Mouse (Mus musculus): ENCODE data around the gene Wdr25. TPM values are rescaled to one million over a fixed set of nuclear protein-coding genes. Genes with fewer than 3 reads are reported as not detected.

Gene Wdr25
- total RNA-seq, 1 experiment from 2014 or later, result 3.0 TPM

DNA sequence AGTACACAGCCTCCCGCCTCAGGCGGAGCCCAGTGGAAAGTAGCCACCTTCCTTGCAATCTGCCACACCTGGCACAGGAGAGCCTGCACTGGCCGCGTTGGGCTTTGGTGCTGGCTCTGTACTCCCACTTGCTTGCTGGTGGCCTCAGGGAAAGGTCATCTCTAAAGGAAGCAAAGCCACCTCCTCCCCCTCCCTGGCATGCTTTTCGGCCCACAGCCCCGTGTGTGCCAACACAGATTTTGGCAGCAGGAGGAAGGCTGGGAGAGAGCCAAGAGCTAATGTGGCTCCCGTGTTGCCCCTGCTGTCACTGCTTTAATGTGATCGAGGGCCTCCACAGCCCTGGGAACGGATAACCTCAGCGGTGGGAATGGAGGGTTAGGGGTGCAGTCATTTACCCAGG is 66.8 kb downstream of the Wdr25 start:
- ATAC-seq (replicated peaks; ENCODE audit: insufficient number of reproducible peaks, low FRiP score, low TSS enrichment, poor library complexity, severe bottlenecking), result no peak

DNA sequence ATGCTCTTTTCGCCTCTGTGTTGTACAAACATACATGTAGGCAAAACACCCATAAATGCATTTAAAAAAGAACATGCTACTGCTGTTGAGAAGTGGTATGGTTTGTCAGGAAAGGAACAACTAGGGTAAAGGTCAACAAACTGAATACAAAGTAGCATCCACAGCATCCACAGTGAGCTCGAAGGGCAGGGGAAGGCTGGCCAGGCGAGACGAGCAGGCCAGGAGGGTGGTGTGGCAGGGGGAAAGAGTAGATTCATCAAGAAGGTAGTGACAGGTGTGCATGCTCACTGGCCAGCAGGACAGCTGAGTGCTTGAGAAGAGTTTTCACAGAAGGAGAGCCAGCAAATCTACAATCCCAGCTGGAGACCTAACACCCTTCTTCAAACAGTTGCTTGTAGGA is 74.2 kb downstream of the Wdr25 start:
- ATAC-seq (replicated peaks; ENCODE audit: insufficient number of reproducible peaks, low FRiP score, low TSS enrichment, poor library complexity, severe bottlenecking), result no peak

- ATAC-seq (replicated peaks; ENCODE audit: insufficient number of reproducible peaks, low FRiP score, low TSS enrichment, poor library complexity, severe bottlenecking), result no peak
These were observed 74.6 kb downstream of the Wdr25 start for GRCm38 (mm10) chr12:108968031-108968430.

- ATAC-seq (replicated peaks; ENCODE audit: insufficient number of reproducible peaks, low FRiP score, low TSS enrichment, poor library complexity, severe bottlenecking), result no peak
These were observed 78.0 kb downstream of the Wdr25 start for GRCm38 (mm10) chr12:108971446-108971845.

DNA sequence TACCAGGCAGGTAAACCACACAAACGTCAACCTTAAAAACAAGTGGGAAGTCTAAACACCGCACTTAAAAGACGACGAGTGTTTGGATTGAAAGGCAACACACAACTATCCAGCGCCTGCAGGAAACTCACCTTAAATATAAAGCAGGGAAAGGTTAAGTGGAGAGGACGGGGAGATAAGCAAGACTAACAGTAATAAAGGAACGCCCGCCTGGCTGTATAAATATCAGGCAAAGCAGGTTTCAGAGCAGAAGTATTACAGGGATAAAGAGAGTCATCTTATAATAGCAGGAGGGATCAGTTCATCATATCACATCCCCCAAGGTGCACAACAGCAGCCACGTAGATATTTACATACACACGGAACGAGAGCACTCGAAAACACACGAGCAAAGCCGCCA is 78.8 kb downstream of the Wdr25 start:
- ATAC-seq (replicated peaks; ENCODE audit: insufficient number of reproducible peaks, low FRiP score, low TSS enrichment, poor library complexity, severe bottlenecking), result no peak

GRCm38 (mm10) chr12:108979977-108980376 is 86.5 kb downstream of the Wdr25 start:
- 0 out of 2 replicates have a peak, but pooled peaks have one; percentile 6 for ATAC-seq (replicated peaks; ENCODE audit: insufficient number of reproducible peaks, low FRiP score, low TSS enrichment, poor library complexity, severe bottlenecking)

GRCm38 (mm10) chr12:108981941-108982683 is 88.7 kb downstream of the Wdr25 start:
- ATAC-seq (replicated peaks; ENCODE audit: insufficient number of reproducible peaks, low FRiP score, low TSS enrichment, poor library complexity, severe bottlenecking), result no peak

GRCm38 (mm10) chr12:108982684-108982960 is 89.2 kb downstream of the Wdr25 start:
- no peak for ATAC-seq (replicated peaks; ENCODE audit: insufficient number of reproducible peaks, low FRiP score, low TSS enrichment, poor library complexity, severe bottlenecking)

- ATAC-seq (replicated peaks; ENCODE audit: insufficient number of reproducible peaks, low FRiP score, low TSS enrichment, poor library complexity, severe bottlenecking), result no peak
These were observed 90.1 kb downstream of the Wdr25 start for GRCm38 (mm10) chr12:108983496-108983895.

- no peak for ATAC-seq (replicated peaks; ENCODE audit: insufficient number of reproducible peaks, low FRiP score, low TSS enrichment, poor library complexity, severe bottlenecking)
These were observed 91.0 kb downstream of the Wdr25 start for GRCm38 (mm10) chr12:108984471-108984870.

- no peak; the same call in 1 of the 2 replicates for ATAC-seq (replicated peaks; ENCODE audit: insufficient number of reproducible peaks, low FRiP score, low TSS enrichment, poor library complexity, severe bottlenecking)
These were observed 91.6 kb downstream of the Wdr25 start for GRCm38 (mm10) chr12:108985025-108985424.

DNA sequence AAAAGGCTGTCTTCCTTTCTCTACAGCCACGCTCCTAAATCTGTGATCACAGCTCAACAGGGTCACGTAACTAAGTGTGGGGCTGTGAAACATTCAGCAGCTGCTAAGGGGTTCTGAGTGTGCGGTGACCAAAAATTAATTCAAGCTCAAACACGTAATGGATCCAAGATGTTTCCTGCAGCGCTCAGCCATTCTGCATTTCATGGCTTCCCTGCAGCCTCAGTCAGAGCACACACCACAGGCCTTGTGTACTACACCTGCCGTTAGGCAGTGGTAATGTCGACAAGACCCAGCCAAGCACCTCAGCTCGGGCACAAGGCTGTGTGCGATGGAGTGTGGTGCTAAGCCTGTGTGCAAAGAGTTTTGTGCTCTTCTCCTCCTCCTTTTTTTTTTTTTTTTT is 94.0 kb downstream of the Wdr25 start:
- no peak for ATAC-seq (replicated peaks; ENCODE audit: insufficient number of reproducible peaks, low FRiP score, low TSS enrichment, poor library complexity, severe bottlenecking)

DNA sequence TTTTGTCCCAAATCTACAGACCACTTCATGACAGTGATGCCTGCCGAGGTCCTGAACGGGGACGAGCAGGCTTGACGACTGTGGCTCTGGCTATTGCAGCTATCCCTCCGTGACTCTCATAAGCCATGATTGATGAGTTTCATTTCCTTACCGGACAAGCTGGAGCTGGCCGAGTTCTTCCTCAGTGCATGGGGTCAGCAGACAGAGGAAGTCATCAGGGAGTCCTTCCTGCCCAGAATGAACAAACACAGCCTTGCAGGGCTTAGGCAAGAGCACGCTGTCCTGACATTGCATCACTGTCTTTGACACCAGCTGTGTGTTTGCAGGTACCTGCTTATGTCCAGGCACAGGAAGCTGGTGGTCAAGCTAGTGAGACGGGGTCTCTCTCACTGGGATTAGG is 97.0 kb downstream of the Wdr25 start:
- peak; percentile 69 for ATAC-seq (replicated peaks; ENCODE audit: insufficient number of reproducible peaks, low FRiP score, low TSS enrichment, poor library complexity, severe bottlenecking)

DNA sequence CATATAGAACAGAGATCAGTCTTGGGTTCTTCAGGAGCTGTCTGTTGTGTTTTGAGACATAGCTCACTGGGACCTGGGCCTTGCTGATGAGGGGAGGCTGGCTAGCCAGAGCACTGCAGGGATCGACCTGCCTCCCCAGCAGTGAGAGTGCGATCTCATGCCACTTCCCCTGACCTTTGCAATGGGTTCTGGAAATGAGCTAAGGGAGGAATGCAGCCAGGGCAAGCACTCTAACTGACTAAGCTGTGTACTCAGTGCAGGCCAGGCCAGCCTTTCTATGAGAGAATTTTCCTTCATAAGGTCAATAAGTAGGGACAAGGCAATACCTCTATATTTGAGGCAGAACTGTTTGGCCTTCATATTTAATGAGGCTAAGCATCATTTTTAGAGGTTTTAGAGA is 99.6 kb downstream of the Wdr25 start:
- no peak for ATAC-seq (replicated peaks; ENCODE audit: insufficient number of reproducible peaks, low FRiP score, low TSS enrichment, poor library complexity, severe bottlenecking)

GRCm38 (mm10) chr12:108994436-108995031 is 101.1 kb downstream of the Wdr25 start:
- peak; percentile 45; the same call in 1 of the 2 replicates for ATAC-seq (replicated peaks; ENCODE audit: insufficient number of reproducible peaks, low FRiP score, low TSS enrichment, poor library complexity, severe bottlenecking)

DNA sequence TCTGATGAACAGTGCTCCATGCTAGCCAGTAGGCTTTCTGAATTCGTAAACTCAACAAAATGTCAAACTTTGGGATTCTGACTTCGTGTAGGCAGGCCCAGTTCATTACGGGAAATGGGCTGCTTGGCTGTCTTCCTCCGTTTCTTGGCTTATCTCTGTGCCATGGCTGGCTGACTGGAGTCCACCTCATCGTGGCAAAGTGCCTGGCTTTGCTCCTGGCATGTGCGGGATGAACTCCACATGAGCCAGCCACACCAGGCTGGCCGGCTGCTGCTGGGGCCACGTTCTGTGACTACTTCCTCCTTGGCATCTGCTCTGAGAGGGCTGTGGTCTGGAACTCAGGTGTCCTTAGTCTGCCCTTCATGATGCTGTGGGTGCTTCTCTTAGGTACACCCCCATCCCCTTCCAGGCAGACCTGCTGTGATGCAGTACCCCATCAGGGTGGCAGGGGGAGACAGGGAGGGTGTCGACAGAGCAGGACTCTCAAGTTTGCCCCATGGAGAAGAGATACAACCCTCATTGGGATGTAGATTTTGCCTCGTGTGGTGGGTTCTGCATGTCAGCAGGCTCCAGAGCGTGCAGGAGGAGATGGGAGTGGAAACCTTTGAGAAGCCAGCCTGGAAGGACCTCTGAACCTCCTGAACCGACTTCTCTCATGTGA is 102.7 kb downstream of the Wdr25 start:
- ATAC-seq (replicated peaks; ENCODE audit: insufficient number of reproducible peaks, low FRiP score, low TSS enrichment, poor library complexity, severe bottlenecking), result no peak

DNA sequence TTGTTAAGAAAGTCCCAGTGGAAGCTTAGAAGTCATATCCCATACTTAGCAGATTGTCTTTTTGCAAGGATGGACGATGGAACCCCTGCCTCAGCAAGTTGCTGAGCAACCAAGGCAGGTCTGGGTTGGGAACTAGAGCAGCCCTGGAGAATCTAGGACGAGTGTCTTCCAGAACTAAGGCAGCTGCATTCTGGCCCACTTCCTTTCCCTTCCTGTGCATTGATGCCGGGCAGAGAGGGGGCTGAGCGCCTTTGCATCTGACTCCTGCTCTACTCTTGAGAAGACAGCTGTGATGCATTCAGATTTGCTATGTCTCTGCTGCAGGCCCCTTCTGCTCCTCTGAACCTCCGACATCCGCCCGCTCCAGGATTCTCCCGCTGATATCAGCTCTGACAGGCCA is 103.8 kb downstream of the Wdr25 start:
- ATAC-seq (replicated peaks; ENCODE audit: insufficient number of reproducible peaks, low FRiP score, low TSS enrichment, poor library complexity, severe bottlenecking), result no peak

DNA sequence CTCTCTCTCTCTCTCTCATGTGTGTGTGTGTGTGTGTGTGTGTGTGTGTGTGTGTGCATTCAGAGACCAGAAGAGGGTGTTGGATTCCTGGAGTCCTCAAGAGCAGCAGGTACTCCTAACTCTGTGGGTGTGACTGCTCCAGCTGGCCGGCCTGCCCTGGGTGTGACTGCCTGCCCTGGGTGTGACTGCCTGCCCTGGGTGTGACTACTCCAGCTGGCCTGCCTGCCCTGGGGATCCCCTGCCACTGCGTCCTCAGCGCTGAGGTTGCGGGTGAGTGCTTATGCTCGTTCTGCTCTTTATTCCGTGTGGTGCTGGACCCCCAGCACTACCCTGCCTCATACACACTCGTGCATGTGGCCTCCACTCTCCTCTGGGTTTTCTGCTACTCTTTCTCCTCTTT is 109.5 kb downstream of the Wdr25 start:
- ATAC-seq (replicated peaks; ENCODE audit: insufficient number of reproducible peaks, low FRiP score, low TSS enrichment, poor library complexity, severe bottlenecking), result no peak

DNA sequence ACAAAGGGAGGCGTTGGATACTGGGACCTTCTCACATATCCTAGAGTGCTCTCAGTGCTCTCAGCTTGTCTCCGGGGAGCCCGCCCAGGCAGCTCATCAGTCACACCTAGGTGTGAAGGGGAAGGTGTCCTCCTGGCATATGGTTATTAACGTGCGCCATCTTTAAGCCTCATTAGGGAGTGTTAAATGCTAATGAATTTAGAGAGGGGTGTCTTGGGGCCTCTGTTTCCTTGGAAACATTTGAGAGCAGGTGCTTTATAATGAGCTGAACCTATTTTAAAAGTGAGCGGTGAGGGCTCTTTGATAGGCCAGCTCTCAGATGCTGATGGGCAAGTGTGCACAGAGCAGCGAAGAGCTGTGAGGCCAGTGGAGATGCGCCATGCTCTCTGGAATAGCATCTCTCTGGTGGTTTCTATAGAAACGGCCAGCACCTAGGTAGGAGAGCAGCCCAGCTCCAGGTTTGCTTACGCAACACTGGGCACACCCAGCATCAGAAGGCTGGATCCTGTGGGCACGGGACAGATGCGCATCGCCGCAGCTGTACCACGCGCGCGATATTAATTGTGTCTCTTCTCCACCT is 116.7 kb downstream of the Wdr25 start:
- no peak for ATAC-seq (replicated peaks; ENCODE audit: insufficient number of reproducible peaks, low FRiP score, low TSS enrichment, poor library complexity, severe bottlenecking)

DNA sequence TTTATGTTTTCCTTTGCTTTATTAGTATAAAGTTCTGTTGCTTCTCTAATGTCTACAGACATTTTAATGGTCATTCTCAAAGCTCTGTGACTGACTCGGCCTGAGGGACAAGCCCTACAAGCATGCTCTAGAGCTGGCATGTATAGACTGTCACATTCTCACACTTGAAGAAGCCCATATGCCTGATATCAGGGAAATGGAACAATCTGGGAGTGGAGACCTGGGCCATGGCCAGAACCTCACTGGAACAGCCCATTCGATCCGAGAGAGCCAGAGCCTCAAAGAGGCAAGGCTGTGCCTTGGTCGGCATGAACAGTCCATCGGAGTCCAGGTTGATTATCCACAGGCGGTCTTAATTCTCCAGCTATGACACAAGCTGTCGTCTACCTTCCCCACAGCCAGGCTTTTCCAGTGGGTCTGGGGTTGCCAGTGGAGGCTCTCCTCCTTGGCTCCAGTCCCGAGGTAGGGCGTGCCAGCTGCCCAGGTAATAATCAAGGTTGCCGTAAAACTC is 128.8 kb downstream of the Wdr25 start:
- no peak for ATAC-seq (replicated peaks; ENCODE audit: insufficient number of reproducible peaks, low FRiP score, low TSS enrichment, poor library complexity, severe bottlenecking)

All from monocyte, adult 5-6 weeks (primary cell).